Mouse (Mus musculus): ENCODE data around the gene Gm32802. TPM values are rescaled to one million over a fixed set of nuclear protein-coding genes. Genes with fewer than 3 reads are reported as not detected.

Gene Gm32802
- polyA plus RNA-seq (2012; ENCODE audit: low replicate concordance) = not detected in 2 replicates

DNA sequence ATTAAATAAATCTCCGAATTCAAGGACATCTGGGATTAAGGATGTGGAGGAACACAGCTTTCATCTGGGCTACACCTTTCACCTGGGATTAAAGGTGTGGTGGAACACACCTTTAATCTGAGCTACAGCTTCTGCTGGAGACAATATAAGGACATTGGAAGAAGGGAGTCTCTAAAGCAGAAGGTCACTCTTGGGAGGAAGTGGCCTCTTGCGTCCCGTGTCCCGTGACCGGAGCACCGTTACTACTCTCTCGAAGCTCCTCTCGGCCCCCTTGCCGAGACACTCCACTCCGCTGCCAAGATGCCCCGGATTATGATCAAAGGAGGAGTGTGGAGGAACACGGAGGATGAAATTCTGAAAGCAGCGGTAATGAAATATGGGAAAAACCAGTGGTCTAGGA, at the start of gene Gm32802:
Gm32802 (plus strand) TSS at position 301 of the 400 bp plus-strand sequence.

DNA sequence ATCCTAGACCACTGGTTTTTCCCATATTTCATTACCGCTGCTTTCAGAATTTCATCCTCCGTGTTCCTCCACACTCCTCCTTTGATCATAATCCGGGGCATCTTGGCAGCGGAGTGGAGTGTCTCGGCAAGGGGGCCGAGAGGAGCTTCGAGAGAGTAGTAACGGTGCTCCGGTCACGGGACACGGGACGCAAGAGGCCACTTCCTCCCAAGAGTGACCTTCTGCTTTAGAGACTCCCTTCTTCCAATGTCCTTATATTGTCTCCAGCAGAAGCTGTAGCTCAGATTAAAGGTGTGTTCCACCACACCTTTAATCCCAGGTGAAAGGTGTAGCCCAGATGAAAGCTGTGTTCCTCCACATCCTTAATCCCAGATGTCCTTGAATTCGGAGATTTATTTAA, 17.8 kb upstream of the Gm32802 start, which contains the start of gene Gm32717:
Gm32717 (minus strand) TSS at position 101 of the 400 bp plus-strand sequence.

DNA sequence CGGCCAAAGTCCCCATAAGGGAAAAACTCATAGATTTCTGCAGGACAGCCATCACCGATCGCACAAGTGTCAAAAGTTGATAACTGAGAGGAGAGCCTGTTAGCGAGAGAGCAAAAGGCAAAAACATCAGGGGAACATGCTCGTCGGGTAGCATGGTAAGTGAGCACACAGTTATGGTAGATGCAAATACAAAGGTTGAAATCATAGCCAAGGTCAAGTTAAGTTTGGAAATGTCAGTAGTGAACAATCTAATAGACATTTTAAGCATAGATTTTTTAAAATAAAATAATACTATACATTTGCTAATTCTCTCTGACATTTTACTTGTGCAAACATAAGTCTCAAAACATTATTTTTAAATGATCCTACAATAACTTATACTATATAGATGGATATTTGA, 36.5 kb downstream of the Gm32802 start, which contains the start of gene Iltifb:
Iltifb (minus strand) TSS at position 101 of the 400 bp plus-strand sequence.

Other genes with a start within 250 kb of the Gm32802 start
- gene Mdm1, start 116.9 kb upstream of the Gm32802 start, polyA plus RNA-seq (2012; ENCODE audit: low replicate concordance) = 12.9 and 30.3 TPM in 2 replicates
- not detected in 2 replicates for gene Il22, start 53.7 kb upstream of the Gm32802 start, polyA plus RNA-seq (2012; ENCODE audit: low replicate concordance)
- gene Gm32717, start 17.9 kb upstream of the Gm32802 start, polyA plus RNA-seq (2012; ENCODE audit: low replicate concordance) = not detected in 2 replicates
- gene Iltifb, start 36.4 kb downstream of the Gm32802 start, polyA plus RNA-seq (2012; ENCODE audit: low replicate concordance) = not detected in 2 replicates
- not detected in 2 replicates for gene Gm9040, start 68.3 kb downstream of the Gm32802 start, polyA plus RNA-seq (2012; ENCODE audit: low replicate concordance)
- not detected in 2 replicates for gene Gm9044, start 73.7 kb downstream of the Gm32802 start, polyA plus RNA-seq (2012; ENCODE audit: low replicate concordance)
- not detected in 2 replicates for gene Gm9045, start 79.1 kb downstream of the Gm32802 start, polyA plus RNA-seq (2012; ENCODE audit: low replicate concordance)
- gene Gm9046, start 84.6 kb downstream of the Gm32802 start, polyA plus RNA-seq (2012; ENCODE audit: low replicate concordance) = not detected in 2 replicates
- not detected in 2 replicates for gene Gm9048, start 90.0 kb downstream of the Gm32802 start, polyA plus RNA-seq (2012; ENCODE audit: low replicate concordance)
- not detected in 2 replicates for gene Gm9049, start 95.4 kb downstream of the Gm32802 start, polyA plus RNA-seq (2012; ENCODE audit: low replicate concordance)
- 0.23 and 0.55 TPM in 2 replicates for gene Ifng, start 182.4 kb downstream of the Gm32802 start, polyA plus RNA-seq (2012; ENCODE audit: low replicate concordance)

Data from hematopoietic multipotent progenitor cell, adult 10-12 weeks (in vitro differentiated cells).